Mouse (Mus musculus): ENCODE data around the gene Gm11213. TPM values are rescaled to one million over a fixed set of nuclear protein-coding genes. Genes with fewer than 3 reads are reported as not detected.
A peak's percentile ranks its signal among the peaks of the same experiment; 100 is the strongest.

The Gm11213 gene
- polyA plus RNA-seq, 1 experiment, result 77.1 TPM

- H3K4me1 ChIP-seq (ENCODE audit: control insufficient read depth, insufficient read depth, low read length), result no peaks in the 10 kb centered on the region
- no peak for TF ChIP-seq POLR2A (IDR thresholded peaks at IDR 0.05; ENCODE audit: control insufficient read depth, low read depth, low read length)
- TF ChIP-seq CTCF (IDR thresholded peaks at IDR 0.05; ENCODE audit: control insufficient read depth, insufficient read depth, insufficient replicate concordance, low read depth, low read length), result no peak
- no peak overlapping the region for H3K27ac ChIP-seq (ENCODE audit: control insufficient read depth, insufficient read depth, low read depth, low read length)
- H3K4me3 ChIP-seq (ENCODE audit: control insufficient read depth, low read depth, low read length), result no peak overlapping the region
- H3K36me3 ChIP-seq (ENCODE audit: control insufficient read depth, insufficient read depth, low read length), result no peaks in the 10 kb centered on the region
- H3K27me3 ChIP-seq (ENCODE audit: control insufficient read depth, insufficient read depth, low read length), result no peaks in the 10 kb centered on the region
These were observed 37.2 kb downstream of the Gm11213 start for GRCm38 (mm10) chr4:63567712-63568390.

GRCm38 (mm10) chr4:63562742-63563141, 42.3 kb downstream of the Gm11213 start:
- Histone ChIP-seq H3K36me3 (ENCODE audit: control insufficient read depth, insufficient read depth, low read length) (no peaks in the 10 kb centered on the region), H3K27me3 (ENCODE audit: control insufficient read depth, insufficient read depth, low read length) (no peaks in the 10 kb centered on the region), H3K4me1 (ENCODE audit: control insufficient read depth, insufficient read depth, low read length) (peaks cover 21% of the 10 kb centered on the region), H3K27ac (ENCODE audit: control insufficient read depth, insufficient read depth, low read depth, low read length) (no peak overlapping the region), H3K4me3 (ENCODE audit: control insufficient read depth, low read depth, low read length) (no peak overlapping the region)
- TF ChIP-seq POLR2A (IDR thresholded peaks at IDR 0.05; ENCODE audit: control insufficient read depth, low read depth, low read length) (no peak), CTCF (IDR thresholded peaks at IDR 0.05; ENCODE audit: control insufficient read depth, insufficient read depth, insufficient replicate concordance, low read depth, low read length) (no peak)

- Histone ChIP-seq H3K4me3 (ENCODE audit: control insufficient read depth, low read depth, low read length) (no peak overlapping the region), H3K36me3 (ENCODE audit: control insufficient read depth, insufficient read depth, low read length) (no peaks in the 10 kb centered on the region), H3K27me3 (ENCODE audit: control insufficient read depth, insufficient read depth, low read length) (no peaks in the 10 kb centered on the region), H3K4me1 (ENCODE audit: control insufficient read depth, insufficient read depth, low read length) (peaks cover 27% of the 10 kb centered on the region), H3K27ac (ENCODE audit: control insufficient read depth, insufficient read depth, low read depth, low read length) (no peak overlapping the region)
- TF ChIP-seq CTCF (IDR thresholded peaks at IDR 0.05; ENCODE audit: control insufficient read depth, insufficient read depth, insufficient replicate concordance, low read depth, low read length) (no peak), POLR2A (IDR thresholded peaks at IDR 0.05; ENCODE audit: control insufficient read depth, low read depth, low read length) (no peak)
These were observed 43.0 kb downstream of the Gm11213 start for GRCm38 (mm10) chr4:63561861-63562675.

- Histone ChIP-seq H3K27me3 (ENCODE audit: control insufficient read depth, insufficient read depth, low read length) (no peaks in the 10 kb centered on the region), H3K4me3 (ENCODE audit: control insufficient read depth, low read depth, low read length) (no peak overlapping the region), H3K36me3 (ENCODE audit: control insufficient read depth, insufficient read depth, low read length) (no peaks in the 10 kb centered on the region), H3K27ac (ENCODE audit: control insufficient read depth, insufficient read depth, low read depth, low read length) (0 out of 2 replicates have a peak overlapping the region, but pooled peaks have one; percentile 25), H3K4me1 (ENCODE audit: control insufficient read depth, insufficient read depth, low read length) (peaks cover 28% of the 10 kb centered on the region)
- no peak for TF ChIP-seq CTCF (IDR thresholded peaks at IDR 0.05; ENCODE audit: control insufficient read depth, insufficient read depth, insufficient replicate concordance, low read depth, low read length)
- TF ChIP-seq POLR2A (IDR thresholded peaks at IDR 0.05; ENCODE audit: control insufficient read depth, low read depth, low read length), result no peak
These were observed 45.0 kb downstream of the Gm11213 start for GRCm38 (mm10) chr4:63560079-63560478.

GRCm38 (mm10) chr4:63559127-63559697, 45.8 kb downstream of the Gm11213 start:
- H3K4me1 ChIP-seq (ENCODE audit: control insufficient read depth, insufficient read depth, low read length), result peaks cover 28% of the 10 kb centered on the region
- H3K27ac ChIP-seq (ENCODE audit: control insufficient read depth, insufficient read depth, low read depth, low read length), result peak overlapping the region; percentile 75
- peak overlapping the region; percentile 96 for H3K4me3 ChIP-seq (ENCODE audit: control insufficient read depth, low read depth, low read length)
- TF ChIP-seq POLR2A (IDR thresholded peaks at IDR 0.05; ENCODE audit: control insufficient read depth, low read depth, low read length) (no peak), CTCF (IDR thresholded peaks at IDR 0.05; ENCODE audit: control insufficient read depth, insufficient read depth, insufficient replicate concordance, low read depth, low read length) (no peak)
- no peaks in the 10 kb centered on the region for H3K36me3 ChIP-seq (ENCODE audit: control insufficient read depth, insufficient read depth, low read length)
- no peaks in the 10 kb centered on the region for H3K27me3 ChIP-seq (ENCODE audit: control insufficient read depth, insufficient read depth, low read length)

- Histone ChIP-seq H3K4me1 (ENCODE audit: control insufficient read depth, insufficient read depth, low read length) (peaks cover 28% of the 10 kb centered on the region), H3K36me3 (ENCODE audit: control insufficient read depth, insufficient read depth, low read length) (no peaks in the 10 kb centered on the region), H3K27ac (ENCODE audit: control insufficient read depth, insufficient read depth, low read depth, low read length) (peak within 1 kb of the TSS; percentile 75), H3K4me3 (ENCODE audit: control insufficient read depth, low read depth, low read length) (peak within 1 kb of the TSS; percentile 96), H3K27me3 (ENCODE audit: control insufficient read depth, insufficient read depth, low read length) (no peaks in the 10 kb centered on the region)
- TF ChIP-seq CTCF (IDR thresholded peaks at IDR 0.05; ENCODE audit: control insufficient read depth, insufficient read depth, insufficient replicate concordance, low read depth, low read length) (no peak), POLR2A (IDR thresholded peaks at IDR 0.05; ENCODE audit: control insufficient read depth, low read depth, low read length) (peak; percentile 65; the same call in 1 of the 2 replicates)
These were observed 46.5 kb downstream of the Gm11213 start, which contains the start of gene Tmem268 for GRCm38 (mm10) chr4:63558407-63559081. Gene Tmem268, plus strand, starts transcription at chr4:63558781.
